In genomic region chr10:121506731-121507583, GRCm38 (mm10) we compare ENCODE assay signal across 9 mouse cellular contexts. TPM values are rescaled to one million over a fixed set of nuclear protein-coding genes. Genes with fewer than 3 reads are reported as not detected.
DNase-seq lines count a peak whose midpoint lies in the region; ATAC-seq lines count a peak whose summit lies in the region.
"Had no signal": no experiment of that assay in that cellular context is flagged by ENCODE, and none has a peak within 500 bp of the region (broad histone marks: within the 10 kb centered on the region; RNA-seq: fewer than 3 reads in every experiment).

No protein-coding gene starts in this region.

- H3K27ac ChIP-seq in forebrain, embryonic 16.5 days (ENCODE audit: low read length): peak overlapping the region; percentile 55
- H3K27ac ChIP-seq in limb, embryonic 15.5 days: peak overlapping the region; percentile 79
- H3K27ac ChIP-seq in stomach, embryonic 15.5 days: peak overlapping the region; percentile 76

- 54% methylated on average over 29 of the region's 29 CpGs for WGBS in forebrain, embryonic 16.5 days
- WGBS in limb, embryonic 15.5 days: 36% methylated on average over 29 of the region's 29 CpGs
- WGBS in stomach, embryonic 15.5 days: 29% methylated on average over 29 of the region's 29 CpGs

- no peak for ATAC-seq in forebrain, embryonic 16.5 days
- peak; percentile 45; the same call in 1 of the 2 replicates for ATAC-seq in limb, embryonic 15.5 days (ENCODE audit: insufficient number of reproducible peaks, low FRiP score, low TSS enrichment, low read depth)
- peak; percentile 88 for ATAC-seq in monocyte, adult 5-6 weeks (replicated peaks; ENCODE audit: insufficient number of reproducible peaks, low FRiP score, low TSS enrichment, poor library complexity, severe bottlenecking)
- peak; percentile 30; the same call in 1 of the 2 replicates for ATAC-seq in stomach, embryonic 15.5 days (ENCODE audit: insufficient read depth, low FRiP score, low read depth)
- ATAC-seq: Patski had no signal

- no peaks in the 10 kb centered on the region for H3K27me3 ChIP-seq in forebrain, embryonic 16.5 days (replicated peaks; ENCODE audit: control insufficient read depth, insufficient read depth, low read length)
- H3K27me3 ChIP-seq in limb, embryonic 15.5 days: no peaks in the 10 kb centered on the region
- H3K27me3 ChIP-seq in stomach, embryonic 15.5 days (replicated peaks): no peaks in the 10 kb centered on the region
- H3K27me3 ChIP-seq: Patski had no signal

- peak; percentile 69 to 83 for DNase-seq in cerebellum, postnatal 10 days
- no peak for DNase-seq in cerebellum, adult 8-10 months
- DNase-seq in adrenal gland, postnatal 10 days: peak; percentile 72
- peak; percentile 95 for DNase-seq in induced T-regulatory cell, adult 2 months (ENCODE audit: low read depth)

- no peaks in the 10 kb centered on the region for H3K36me3 ChIP-seq in forebrain, embryonic 16.5 days (ENCODE audit: control insufficient read depth, insufficient read depth)
- H3K36me3 ChIP-seq in limb, embryonic 15.5 days: no peaks in the 10 kb centered on the region
- no peaks in the 10 kb centered on the region for H3K36me3 ChIP-seq in stomach, embryonic 15.5 days

- peaks cover 21% of the 10 kb centered on the region for H3K4me1 ChIP-seq in forebrain, embryonic 16.5 days (replicated peaks; ENCODE audit: control insufficient read depth, insufficient read depth, low read length)
- H3K4me1 ChIP-seq in limb, embryonic 15.5 days: peaks cover 34% of the 10 kb centered on the region
- H3K4me1 ChIP-seq in stomach, embryonic 15.5 days: peaks cover 27% of the 10 kb centered on the region

- no peaks in the 10 kb centered on the region for H3K9me3 ChIP-seq in forebrain, embryonic 16.5 days (ENCODE audit: control insufficient read depth, low read length)
- H3K9me3 ChIP-seq in limb, embryonic 15.5 days: no peaks in the 10 kb centered on the region
- no peaks in the 10 kb centered on the region for H3K9me3 ChIP-seq in stomach, embryonic 15.5 days

- H3K4me3 ChIP-seq in forebrain, embryonic 16.5 days (replicated peaks; ENCODE audit: low read length): no peak overlapping the region
- H3K4me3 ChIP-seq in limb, embryonic 15.5 days: no peak overlapping the region
- H3K4me3 ChIP-seq in stomach, embryonic 15.5 days (replicated peaks): no peak overlapping the region

- no peak overlapping the region for H3K9ac ChIP-seq in forebrain, embryonic 16.5 days (replicated peaks; ENCODE audit: low read depth, low read length)
- no peak overlapping the region for H3K9ac ChIP-seq in limb, embryonic 15.5 days
- no peak overlapping the region for H3K9ac ChIP-seq in stomach, embryonic 15.5 days

- no peak overlapping the region for H3K4me2 ChIP-seq in forebrain, embryonic 16.5 days (ENCODE audit: low read length)
- no peak overlapping the region; the same call in 1 of the 2 replicates for H3K4me2 ChIP-seq in limb, embryonic 15.5 days
- H3K4me2 ChIP-seq in stomach, embryonic 15.5 days: peak overlapping the region; percentile 26

RNA-seq across cellular contexts. Expression of gene Rassf3, which starts 30.8 kb away (rescaled TPM):
- total RNA-seq in adrenal gland, postnatal 10 days (2021): 10 to 100 TPM; 47.9 to 49.1 TPM
- 4.1 and 5.3 TPM in 2 replicates for polyA plus RNA-seq in forebrain, embryonic 16.5 days (2015; fragmentation: Nextera tagmentation; extraction: Ambion mirVana)
- polyA plus RNA-seq in limb, embryonic 15.5 days (2015; fragmentation: Nextera tagmentation; extraction: Ambion mirVana): 17.3 and 17.8 TPM in 2 replicates
- 80.1 to 98.6 TPM (median 93.0 TPM) in 3 replicates for total RNA-seq in monocyte, adult 5-6 weeks (2017)
- polyA plus RNA-seq in stomach, embryonic 15.5 days (2015; fragmentation: Nextera tagmentation; extraction: Ambion mirVana): 22.4 and 25.7 TPM in 2 replicates
